Mouse (Mus musculus): Measurements from ENCODE around the gene Mum1.

GRCm38 (mm10) chr10:80179068-80180051, 46.9 kb upstream of the Mum1 start, which contains the start of gene Efna2:
- no peak for TF ChIP-seq CTCF (IDR thresholded peaks at IDR 0.05; ENCODE audit: low read depth)
- no peak for TF ChIP-seq EP300 (optimal IDR thresholded peaks at IDR 0.05)
